Mouse (Mus musculus): ENCODE results near the gene Lipe. TPM values are rescaled to one million over a fixed set of nuclear protein-coding genes. Genes with fewer than 3 reads are reported as not detected.
A peak's percentile ranks its signal among the peaks of the same experiment; 100 is the strongest.
"Not testable (repeated sequence)": the region's sequence is repeated elsewhere in the genome, so short reads cannot be mapped to it uniquely, and the experiment has no call there.

The Lipe gene
- total RNA-seq, 2 experiments from 2014 or later = 50.2 to 67.2 TPM

DNA sequence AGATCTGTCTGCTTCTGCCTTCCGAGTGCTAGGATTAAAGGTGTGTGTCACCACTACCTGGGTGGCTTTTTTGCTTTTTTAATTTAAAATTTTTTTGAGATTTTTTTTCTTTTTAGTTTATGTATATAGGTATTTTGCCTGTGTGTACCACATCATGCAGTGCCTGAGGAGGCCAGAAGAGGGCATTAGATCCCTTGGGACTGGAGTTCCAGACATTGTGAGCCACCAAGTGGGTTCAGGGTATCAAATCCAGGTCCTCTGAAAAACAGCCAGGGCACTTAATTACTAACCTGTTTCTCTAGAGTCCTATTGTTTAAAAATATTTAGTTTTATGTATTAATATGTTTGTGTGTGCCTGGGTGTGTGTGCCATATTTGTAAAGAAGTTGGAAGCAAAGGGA lies 19.1 kb upstream of the Lipe start:
- DNase-seq = no peak
- intact Hi-C loops (cut with DNase I) = no loop called here

DNA sequence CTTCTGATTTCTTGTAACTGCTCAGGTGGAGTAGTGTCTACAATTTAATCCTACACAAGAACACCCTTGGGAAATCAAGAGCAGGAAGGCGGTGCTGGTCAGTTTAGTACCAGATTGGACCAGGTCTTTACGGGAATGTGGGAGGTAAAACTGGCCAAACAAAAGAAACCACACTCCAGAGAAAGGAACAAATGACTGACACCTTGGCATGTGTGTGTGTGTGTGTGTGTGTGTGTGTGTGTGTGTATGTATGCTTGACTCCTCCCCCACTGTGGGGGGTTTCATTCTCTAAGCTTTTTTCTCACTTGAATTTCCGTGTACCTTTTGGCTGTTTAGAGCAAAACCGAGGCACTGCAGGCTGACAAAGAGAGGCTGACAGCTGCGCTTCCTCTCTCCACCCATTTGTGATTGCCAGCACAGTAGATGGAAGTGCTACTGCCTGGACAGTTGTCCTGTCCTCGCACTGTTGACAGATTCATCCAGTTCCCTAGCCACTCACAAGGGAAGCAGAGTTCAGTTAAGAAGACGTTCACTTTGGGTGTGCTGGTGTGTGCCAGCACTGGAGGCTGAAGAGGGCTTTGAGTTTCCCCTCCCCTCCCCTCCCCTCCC lies 14.4 kb upstream of the Lipe start, which contains the start of gene Cxcl17:
TSS of gene Cxcl17 (minus strand) at position 54 of the 609 bp plus-strand sequence.
- intact Hi-C loops (cut with DNase I) = no loop called here
- peak; percentile 28 to 40 for DNase-seq

DNA sequence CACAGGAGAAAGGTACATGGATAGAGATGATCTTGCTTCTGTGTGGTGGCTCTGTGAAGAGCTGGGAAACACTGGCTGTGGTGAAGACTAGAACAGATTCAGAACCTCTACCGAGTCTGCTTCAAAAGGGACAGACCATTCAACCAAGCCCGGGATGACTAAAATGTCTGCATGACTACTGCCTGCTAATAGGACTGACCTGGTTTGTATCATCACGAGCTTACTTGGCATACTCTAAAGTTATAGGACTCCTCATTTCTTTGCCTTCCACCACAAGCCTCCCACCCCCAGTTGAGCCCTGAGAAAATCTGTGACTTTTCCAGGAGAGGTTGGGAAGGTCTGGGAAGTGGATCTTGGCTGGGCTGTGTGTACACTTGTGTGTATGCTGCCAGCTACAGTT lies 13.4 kb upstream of the Lipe start:
- intact Hi-C loops (cut with DNase I) = no loop called here
- no peak for DNase-seq

DNA sequence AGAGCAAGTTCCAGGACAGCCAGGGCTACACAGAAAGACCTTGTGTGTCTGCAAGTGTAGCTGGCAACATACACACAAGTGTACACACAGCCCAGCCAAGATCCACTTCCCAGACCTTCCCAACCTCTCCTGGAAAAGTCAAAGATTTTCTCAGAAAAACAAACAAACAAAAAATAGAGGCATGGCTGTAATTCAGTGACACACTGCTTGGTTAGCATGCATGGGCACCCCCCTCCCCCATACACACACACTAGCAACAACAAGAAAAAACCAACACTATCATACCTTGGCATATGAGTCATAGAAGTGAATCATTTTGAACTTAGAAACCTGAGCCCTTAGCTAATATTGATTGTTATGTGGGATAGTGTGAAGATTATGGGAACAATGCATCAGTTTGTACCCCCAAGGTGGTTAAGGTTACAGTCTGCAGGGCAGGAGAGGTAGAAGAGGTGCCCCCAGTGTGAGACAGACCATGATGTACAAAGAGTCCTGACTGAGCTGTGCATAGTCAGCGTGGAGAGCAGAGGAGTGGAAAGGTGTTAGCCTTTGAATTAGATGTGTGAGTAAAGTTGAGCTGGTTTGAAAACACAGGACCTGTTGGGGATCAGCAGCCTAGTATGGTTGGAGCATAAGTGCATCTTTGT lies 12.6 kb upstream of the Lipe start:
- intact Hi-C loops (cut with DNase I) = no loop called here
- DNase-seq = no peak

DNA sequence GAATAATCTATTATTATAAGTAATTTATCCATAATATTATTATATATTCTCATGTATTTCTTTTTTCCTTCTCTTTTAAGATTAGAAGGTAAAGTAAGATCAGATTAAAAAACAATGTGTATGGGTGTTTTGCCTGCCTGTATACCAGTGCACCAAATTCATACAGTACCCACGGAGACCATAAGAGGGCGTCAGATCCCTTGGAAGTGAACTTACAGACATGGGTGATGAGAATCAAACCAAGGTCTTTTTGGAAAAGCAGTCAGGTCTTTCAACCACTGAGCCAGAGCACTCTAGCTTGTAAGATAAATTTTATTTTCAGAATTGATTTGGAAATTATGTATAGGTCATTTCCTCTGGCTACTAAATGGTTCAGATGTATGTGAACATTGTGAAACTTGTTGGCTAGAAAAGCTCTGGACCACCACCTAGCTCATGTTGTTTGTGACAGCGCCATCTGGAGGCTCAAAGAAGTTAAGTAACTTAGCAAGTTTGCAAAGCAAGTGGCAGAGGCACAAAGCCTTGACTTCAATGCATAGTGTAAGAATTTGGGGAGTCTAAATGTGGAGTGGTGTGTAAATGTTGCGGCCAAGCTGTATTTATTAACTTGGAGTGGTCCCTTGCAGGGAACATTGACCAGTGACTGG lies 10.7 kb upstream of the Lipe start:
- peak; percentile 36 to 54 for DNase-seq
- intact Hi-C loops (cut with DNase I) = loop anchor here (10.0 kb wide), 1 partner anchor 274 kb away; no protein-coding TSS in a partner anchor

DNA sequence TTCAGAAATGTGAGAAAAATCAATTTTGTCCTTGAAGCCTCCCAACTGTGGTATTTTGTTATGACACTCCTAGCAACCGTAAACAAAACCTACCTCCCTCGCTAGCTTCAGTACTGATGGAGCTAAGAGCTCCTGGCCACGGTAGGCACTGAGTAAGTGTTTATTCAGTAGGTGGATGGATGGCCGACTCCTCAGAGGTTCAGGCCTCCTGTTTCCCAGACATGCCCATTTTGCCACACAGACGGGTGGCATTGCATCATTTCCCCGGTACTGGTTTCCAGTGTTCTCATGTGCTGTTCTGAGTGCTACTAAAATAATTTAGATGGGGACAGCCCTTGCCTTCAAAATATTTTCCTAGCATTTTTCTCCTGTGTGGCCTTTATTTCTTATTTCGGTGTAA lies 8.0 kb upstream of the Lipe start:
- DNase-seq = no peak
- intact Hi-C loops (cut with DNase I) = loop anchor here (10.0 kb wide), 1 partner anchor 272 kb away; no protein-coding TSS in a partner anchor

DNA sequence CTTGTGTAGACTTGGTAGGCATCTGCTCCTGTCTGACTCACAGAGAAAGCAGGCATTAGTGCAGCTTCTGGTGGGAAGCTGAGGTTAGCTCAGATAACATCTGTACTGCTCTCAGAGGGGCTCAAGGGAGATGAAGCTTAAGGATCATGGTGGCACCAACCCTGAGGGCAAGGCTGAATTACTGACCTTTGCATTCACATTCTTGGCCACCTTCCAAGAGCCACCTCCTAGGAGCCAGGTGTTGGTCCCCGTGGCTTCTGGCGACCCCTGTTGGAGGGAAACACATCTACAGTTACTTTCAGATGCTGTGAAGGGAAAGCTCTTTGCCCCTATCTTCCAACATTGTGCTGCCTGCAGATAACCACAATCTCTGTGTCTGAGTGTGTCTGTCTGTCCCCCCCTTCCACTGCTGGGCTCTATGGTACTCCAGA lies 4.2 kb upstream of the Lipe start:
- intact Hi-C loops (cut with DNase I) = loop anchor here (2.0 to 10.0 kb wide), 2 partner anchors 34 to 268 kb away; partner anchors contain the start of gene Cnfn
- DNase-seq = peak; percentile 70 to 81

DNA sequence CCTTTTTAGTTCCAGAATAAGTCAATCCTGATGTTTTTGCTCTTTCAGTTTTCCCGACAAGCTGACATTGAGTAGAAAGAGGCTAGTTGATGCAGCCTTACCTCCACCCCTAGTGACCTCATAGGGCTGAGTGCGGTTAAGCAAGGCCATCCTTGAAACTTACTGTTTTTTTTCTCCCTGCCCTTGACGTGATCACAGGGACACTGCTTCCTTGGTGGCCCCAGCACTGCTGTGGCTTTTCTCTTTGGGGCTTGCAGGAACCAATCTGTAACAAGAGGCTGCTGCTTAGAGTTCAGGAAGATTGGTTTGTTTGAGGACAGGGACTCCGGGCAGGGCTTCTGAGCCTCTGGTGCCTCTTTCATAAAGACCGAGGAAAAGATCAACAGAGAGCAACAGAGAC lies 3.5 kb upstream of the Lipe start:
- DNase-seq = no peak

DNA sequence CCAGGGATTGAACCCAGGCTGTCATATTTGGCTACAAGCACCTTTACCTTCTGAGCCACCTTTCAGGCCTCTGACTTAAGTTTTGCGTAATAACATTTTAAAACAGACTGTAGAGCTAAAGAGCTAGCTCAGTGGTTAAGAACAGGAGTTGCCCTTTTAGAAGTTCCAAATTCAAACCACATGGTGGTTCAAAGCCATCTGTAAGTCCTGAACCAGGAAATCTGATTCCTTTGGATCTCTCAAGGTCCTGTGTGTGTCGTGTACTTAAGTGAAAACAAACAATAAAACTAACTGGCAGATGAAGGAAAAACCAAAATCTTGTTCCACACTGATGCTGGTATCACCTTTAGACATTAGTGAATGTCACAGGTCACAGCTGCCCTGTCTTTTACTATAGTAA lies 3.0 kb upstream of the Lipe start:
- intact Hi-C loops (cut with DNase I) = loop anchor here (10.0 kb wide), 1 partner anchor 267 kb away; no protein-coding TSS in a partner anchor
- DNase-seq = no peak

More for the DNA sequence above, 3.5 kb upstream of the Lipe start:
- intact Hi-C loops (cut with DNase I) = loop anchor here (2.0 to 10.0 kb wide), 2 partner anchors 33 to 267 kb away; partner anchors contain the start of gene Cnfn

DNA sequence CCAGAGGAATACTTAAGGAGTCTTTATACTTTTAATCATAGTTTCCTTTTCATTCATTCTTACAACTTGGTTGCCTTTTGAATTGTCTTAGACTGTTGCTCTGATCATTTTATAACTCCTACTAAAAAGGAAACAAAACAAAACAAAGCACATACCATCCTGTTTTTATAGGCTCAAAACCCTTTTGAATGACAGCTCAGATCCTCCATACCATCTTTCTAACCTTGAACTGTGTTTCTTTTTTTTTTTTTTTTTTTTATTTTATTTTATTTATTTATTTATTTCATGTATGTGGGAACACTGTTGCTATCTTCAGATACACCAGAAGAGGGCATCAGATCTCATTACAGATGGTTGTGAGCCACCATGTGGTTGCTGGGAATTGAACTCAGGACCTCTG lies 518 bp upstream of the Lipe start:
- intact Hi-C loops (cut with DNase I) = loop anchor here (5.0 kb wide), 1 partner anchor 162 kb away; the partner anchor contains the start of gene Gsk3a
- not testable (repeated sequence) for DNase-seq

DNA sequence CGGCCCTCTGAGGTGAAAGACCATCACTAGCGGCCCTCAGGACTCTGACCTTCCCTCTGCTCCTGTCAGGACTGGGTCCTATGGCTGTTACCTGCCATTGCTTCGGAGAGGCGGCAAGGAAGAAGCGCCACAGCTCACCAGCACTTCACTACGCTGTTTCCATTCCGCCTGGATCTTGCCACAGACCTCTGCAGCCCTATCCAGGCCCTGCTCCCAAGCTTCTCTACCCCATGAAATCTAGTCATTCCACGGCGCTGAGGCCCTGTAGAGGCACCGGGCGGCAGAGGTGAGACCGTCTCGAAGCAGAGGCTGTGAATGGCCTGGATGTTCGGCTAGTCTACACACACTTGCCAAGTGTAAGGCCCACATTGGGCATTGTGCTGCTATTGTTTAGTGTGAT lies 1.9 kb downstream of the Lipe start:
- intact Hi-C loops (cut with DNase I) = loop anchor here (5.0 kb wide), 1 partner anchor 159 kb away; the partner anchor contains the start of gene Gsk3a
- DNase-seq = no peak

DNA sequence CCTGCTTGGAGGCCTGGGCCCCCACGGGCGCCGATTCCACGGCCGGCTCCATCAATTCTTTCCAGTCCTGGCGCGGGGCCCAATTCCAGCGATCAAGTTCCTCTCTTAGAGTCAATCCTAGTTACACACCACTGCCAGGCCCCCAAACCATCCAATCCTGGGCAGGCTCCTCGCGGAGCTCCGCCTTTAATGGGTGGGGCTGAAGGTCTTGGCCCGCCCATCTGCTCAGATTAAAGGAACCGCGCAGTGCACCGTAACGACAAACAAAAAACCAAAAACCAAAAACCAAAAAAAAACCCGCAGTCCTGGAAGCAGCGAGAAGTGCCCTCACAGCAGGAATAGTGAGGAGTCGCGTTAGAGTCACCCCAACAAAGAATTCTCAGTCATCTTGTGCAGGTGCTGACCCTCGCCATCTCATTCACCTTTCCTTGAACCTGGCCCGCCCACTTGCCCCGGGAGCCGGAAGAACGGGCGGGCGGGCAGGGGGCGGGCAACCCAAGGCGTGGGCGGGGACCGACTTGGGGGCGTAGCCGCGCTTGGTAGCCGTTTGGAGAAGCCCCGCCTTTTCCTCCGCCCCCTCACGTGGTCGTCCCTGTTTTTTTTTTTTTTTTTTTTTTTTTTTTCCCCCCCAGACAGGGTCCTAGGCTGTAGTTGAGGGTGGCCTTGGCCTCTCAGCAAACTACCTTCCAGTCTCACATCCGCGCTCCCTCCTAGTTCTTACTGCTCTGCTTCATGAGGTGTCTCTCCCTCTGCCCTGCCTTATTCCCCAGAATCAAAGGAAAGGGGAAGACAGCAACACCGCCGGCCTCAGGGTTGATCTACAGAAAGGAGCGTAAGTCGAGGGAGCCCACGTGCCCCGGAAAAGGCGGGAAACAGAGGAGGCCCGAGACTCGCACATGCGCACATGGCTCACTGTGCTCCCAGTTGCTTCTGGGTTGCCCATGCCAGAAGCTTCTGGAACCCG lies 2.7 kb downstream of the Lipe start:
- intact Hi-C loops (cut with DNase I) = loop anchor here (5.0 kb wide), 1 partner anchor 159 kb away; the partner anchor contains the start of gene Gsk3a
- DNase-seq = peak; percentile 97 to 98

DNA sequence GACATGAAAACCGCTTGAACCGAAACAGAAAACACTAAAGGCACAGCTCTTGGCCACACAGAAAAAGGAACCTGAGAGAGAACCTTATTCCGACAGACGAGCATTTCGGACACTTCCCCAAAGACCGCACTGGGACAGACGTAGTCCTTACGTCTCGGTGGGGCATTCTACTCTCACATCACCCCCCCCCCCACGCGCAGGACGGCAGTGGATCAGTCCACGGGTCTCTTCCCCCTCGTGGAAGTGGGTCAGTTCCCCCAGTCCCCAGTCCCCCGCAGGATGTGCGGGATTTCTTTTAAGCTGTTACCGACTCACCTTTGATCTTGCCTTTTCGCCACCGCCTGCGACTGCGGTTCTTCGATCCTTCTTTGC lies 3.3 kb downstream of the Lipe start:
- no peak for DNase-seq
- intact Hi-C loops (cut with DNase I) = loop anchor here (5.0 kb wide), 1 partner anchor 158 kb away; the partner anchor contains the start of gene Gsk3a

DNA sequence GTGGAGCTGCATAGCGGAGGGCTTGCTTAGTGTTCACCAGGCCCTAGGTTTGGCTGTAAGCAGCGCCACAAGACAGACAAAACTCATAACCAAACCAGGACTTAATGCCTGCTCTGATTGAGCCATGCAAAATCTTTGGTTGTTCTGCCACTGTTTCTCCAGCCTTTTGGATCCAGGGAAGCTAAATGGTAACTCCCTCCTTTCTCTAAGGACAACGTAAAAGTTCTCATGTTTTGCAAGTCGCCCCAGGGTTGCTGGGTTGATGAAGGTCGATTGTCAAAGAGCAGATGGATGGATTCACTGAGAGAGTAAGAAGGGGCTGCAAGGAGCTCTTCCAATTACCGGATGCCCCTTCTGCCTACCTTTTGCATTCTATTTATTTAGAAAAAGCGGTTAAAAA lies 3.8 kb downstream of the Lipe start:
- DNase-seq = peak in 1 of 2 experiments; percentile 18
- intact Hi-C loops (cut with DNase I) = loop anchor here (5.0 kb wide), 1 partner anchor 157 kb away; the partner anchor contains the start of gene Gsk3a

DNA sequence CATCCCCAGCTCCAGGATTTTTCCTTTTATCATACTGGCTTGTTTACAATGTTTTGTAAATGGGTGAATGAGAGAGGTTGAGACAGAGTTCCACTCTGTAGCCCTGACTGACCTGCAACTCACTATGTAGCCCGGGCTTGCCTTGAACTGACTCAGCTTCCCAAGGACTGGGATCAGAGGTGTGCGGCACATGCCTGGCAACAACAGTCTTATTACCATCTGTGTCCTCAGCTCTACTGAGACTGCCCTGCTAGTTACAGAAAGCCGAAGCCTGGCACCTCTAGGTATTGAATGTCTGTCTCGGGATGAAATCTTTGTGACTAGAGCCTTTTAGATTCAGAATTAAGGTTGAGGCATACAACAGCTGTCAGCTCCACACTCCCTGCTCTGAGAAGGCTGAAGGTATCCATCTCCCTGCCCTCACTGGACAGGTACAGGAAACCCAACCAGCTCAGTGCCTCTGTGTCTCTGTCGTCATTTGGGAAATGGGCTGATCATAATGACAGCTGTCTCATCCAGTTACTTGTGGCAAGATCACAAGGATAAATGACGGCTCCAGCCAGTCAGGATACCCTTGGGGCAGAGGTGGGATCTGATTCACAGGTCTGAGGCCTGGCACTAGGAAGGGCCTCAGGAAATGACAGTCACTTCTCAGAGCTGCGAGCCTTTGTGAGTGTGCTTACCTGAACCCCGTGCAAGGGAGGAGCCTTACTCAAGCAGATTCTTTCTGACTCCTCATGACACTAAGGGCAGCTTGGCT lies 4.9 kb downstream of the Lipe start:
- intact Hi-C loops (cut with DNase I) = no loop called here
- DNase-seq = no peak

DNA sequence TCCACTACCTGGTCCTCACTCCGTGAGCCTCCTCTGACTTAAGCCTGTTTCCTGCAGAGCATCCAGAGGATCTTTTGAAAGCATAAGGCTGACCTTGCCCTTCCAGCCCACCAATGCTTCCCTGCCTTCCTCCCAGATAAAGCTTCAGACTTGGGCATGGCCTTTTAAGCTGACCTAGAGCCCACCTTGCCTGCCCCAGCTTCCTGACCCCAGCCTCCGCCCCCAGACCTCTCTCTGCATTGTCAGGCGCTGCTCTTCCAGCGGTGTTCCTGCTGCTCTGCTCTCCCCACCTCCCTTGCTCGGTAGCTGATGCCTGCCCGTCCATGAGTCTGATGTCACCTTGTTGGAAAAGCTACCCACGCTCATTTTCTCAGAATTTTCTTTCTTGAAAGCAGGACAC lies 5.7 kb downstream of the Lipe start:
- DNase-seq = no peak
- intact Hi-C loops (cut with DNase I) = no loop called here

DNA sequence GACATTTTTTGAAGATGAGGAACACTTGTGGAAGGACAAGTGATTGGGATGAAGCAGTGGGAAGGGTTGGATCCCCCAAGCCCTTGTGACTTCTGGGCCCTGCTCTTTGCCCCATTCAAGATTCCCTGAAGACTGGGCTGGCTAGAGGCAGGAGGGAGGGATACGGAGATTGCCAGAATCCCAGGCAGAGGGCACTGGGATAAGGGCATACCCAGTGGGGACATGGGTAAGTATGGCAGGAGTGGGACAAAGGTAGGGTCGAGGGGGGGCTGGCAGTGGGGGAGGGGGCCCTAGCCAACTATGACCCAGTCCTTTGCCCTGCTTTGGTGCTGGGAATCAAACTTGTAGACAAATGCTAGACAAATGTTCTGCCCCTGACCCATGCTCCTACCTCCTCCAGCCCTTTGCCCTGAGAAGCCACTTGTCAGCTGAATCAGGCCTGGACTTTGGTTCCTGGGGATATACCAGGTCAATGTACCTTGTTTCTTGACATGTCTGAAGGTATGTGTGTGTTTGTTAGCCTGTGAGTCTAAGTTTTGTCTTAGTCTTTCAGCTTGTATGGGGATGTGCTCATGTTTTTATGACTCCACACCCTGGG lies 6.6 kb downstream of the Lipe start:
- intact Hi-C loops (cut with DNase I) = no loop called here
- no peak for DNase-seq

DNA sequence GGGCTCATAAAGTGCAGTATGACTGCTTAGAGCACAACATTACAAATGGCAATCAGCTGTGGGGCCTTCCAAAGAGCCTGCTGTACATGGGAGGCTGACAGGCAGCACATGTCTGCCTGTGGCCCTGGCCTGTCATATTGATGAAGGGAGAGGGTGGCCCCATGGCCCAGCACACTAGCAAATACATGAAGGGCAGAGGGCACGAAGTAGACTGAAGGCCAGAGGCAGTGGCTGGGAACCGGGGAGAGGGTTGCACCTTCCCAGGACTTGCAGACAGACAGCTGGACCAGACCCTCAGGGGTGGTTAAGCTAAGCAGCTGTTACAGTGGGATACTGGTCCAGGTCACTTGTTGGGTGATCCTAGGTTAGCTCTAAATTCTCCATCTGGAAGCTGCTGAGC lies 7.5 kb downstream of the Lipe start:
- no peak for DNase-seq

More for the DNA sequence above, 7.5 kb downstream of the Lipe start:
- intact Hi-C loops (cut with DNase I) = no loop called here
